Mouse (Mus musculus) G1E-ER4 (cell line): Measurements from ENCODE around the gene Mmp14. TPM values are rescaled to one million over a fixed set of nuclear protein-coding genes. Genes with fewer than 3 reads are reported as not detected.
A peak's percentile ranks its signal among the peaks of the same experiment; 100 is the strongest.

Experiments
- GATA1 ChIP-seq: IDR thresholded peaks from one replicate; pipeline ENCODE4 v1.8.0; 2012; ENCODE audit warnings: low read length, inconsistent platforms
- polyA plus RNA-seq: library from polyadenylated mRNA; stranded (reverse); fragments of >175 nt; gene quantifications from 2 replicates; pipeline ENCODE4 v1.2.3, GENCODE M21; 2012

The Mmp14 gene
- polyA plus RNA-seq, 1 experiment = 178 TPM

DNA sequence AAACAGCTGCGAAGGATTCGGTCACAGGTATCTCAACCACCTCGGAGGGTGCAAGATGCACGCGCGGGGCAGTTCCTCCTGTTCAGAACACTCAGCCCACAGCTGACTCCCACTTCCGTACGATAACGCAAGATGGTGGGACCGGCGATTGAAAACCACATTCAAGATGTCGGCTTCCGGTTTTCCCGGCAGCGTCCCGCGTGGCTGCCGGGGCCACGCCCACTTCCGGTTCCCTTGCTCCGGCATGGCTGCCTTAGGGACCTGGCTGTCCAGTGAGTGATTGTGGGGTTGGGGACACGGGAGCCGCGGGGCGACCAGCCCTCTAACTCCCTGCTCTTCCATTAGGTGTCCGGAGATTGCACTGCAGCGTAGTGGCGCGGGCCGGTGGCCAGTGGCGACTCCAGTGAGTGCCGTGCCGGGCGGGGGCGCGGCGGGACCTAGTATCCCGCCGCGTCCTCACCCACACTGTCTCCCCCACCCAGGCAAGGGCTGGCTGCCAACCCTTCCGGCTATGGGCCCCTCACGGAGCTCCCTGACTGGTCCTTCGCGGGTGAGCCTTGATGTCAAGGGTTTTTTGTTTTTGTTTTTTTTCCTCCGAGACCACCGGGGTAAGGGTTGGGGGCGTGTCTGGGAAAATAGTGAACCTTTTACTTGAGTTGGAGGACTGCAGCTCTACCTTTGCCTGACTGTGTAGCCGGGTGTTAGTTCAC is 4.6 kb upstream of the Mmp14 start, which contains the start of gene Mrpl52:
Gene Mrpl52, plus strand, starts transcription at position 221 of the 710 bp plus-strand sequence.
- peak; percentile 78 for TF ChIP-seq GATA1

GRCm38 (mm10) chr14:54427696-54428095 is 3.7 kb upstream of the Mmp14 start:
- no peak for TF ChIP-seq GATA1

DNA sequence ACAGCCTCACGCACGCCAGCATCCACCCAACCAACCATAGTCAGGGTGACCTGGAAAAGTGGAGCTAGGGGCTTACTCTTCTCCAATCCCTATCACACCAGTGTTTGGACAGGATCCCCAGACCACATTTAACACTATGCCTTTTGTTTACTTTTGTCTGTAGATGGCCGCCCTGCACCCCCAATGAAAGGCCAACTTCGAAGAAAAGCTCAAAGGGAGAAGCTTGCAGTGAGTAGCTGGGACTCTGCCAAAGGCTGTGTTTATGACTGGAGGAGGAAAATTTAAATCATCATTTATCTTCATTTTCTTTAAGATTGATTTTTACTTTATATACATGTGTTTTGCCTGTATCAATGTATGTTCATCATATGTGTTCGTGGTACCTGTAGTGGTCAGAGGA is 3.0 kb upstream of the Mmp14 start:
- no peak for TF ChIP-seq GATA1

GRCm38 (mm10) chr14:54429332-54430093 is 1.9 kb upstream of the Mmp14 start:
- no peak for TF ChIP-seq GATA1

GRCm38 (mm10) chr14:54430406-54431145 is 836 bp upstream of the Mmp14 start:
- no peak for TF ChIP-seq GATA1

DNA sequence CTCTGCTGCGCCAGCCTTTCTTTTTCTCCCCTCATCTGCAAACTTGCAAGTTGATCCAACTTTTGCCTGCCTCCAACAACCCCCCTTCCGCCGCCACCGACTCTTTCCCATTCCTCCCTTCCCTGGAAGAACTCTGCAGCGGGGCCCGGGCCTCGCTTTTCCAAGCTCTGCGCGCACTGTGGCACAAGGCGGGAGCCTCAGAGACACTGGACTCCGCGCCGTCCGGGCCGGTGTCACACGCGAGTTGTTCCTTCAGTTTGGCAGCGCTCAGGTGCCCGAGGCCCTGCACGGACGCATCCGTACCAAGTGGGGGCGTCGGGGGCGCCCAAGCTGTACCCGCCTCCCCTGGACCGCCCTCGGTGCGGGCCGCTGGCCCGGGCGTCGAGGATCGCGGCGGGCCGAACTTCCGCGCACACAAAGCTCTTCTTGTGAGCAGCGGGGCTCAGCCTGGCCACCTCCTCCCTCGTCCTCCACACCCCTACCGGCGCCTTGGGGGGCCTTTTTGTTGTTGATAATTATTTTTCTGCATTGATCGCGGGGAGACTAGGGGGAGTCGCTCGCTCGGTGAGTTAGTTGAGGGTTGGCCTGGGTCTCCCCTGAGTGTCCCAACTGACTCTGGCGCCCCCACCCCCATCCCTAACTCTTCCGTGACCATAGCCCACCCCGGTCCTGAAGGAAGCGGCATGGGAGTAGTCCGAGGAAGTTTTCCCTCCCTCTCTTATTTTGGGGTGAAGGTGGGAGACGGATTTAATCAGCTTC is 845 bp downstream of the Mmp14 start:
- TF ChIP-seq GATA1 = no peak

DNA sequence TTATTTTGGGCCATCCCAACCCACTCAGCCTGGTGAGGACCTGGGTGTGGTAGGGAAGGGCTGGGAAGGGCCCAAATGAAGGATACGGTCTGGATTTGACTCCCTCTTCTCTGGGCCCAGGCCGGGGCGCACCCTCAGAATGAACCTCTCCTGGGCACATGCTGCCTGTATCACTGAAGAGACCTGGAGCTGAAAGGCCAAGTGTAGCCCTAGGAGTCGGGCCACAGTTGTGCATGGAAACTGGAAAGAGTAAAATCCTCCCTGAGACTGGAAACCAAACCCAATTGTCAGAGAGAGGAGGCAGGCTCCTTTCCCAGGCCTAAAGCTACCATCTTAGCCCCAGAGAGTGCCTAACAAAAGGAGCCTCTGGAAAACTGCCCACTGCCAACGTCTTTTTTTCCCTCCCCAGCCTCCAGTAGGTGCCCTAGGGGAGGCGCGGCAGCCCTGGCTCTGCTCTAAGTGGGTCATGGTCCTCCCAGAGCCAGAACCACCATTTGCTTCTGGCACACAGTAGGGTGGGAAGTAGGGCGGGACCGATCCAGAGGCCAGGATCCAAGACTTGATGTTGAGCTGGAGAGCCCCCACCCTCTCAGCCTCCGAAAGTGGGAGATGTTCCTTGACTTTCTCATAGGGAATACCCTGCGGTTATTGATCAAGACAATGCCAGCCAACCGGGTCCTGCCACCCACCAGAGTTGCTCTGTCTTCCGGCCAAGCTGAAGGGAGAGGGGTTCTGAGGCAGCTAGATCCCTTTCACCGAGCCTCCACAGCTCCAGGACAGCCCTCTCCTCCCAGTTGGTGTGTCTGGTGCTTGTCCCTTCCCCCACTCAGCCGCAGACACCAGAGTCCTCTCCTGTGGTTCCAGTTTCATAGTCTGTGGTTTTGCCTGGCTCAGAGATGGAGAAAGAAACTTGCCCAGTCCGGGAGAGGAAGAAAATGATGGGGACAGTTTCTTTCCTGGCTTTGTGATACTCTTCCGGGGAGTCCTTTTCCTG is 1.7 kb downstream of the Mmp14 start:
- TF ChIP-seq GATA1 = no peak

- no peak for TF ChIP-seq GATA1
Measured at GRCm38 (mm10) chr14:54433941-54434531, 2.6 kb downstream of the Mmp14 start.

GRCm38 (mm10) chr14:54435194-54435918 is 3.9 kb downstream of the Mmp14 start:
- no peak for TF ChIP-seq GATA1

DNA sequence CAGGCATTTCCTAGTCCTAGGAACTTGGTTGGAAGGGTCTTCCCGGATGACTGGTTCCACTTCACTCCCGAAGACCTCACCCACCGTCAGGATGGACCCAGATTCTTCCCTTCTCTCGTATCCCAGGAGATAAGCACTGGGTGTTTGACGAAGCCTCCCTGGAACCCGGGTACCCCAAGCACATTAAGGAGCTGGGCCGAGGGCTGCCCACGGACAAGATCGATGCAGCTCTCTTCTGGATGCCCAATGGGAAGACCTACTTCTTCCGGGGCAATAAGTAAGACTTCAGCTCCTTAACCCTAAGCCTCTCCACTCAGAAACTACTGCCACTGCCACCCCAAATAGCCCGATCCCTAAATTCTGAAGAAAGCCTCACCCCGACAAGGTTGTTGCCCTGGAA is 7.7 kb downstream of the Mmp14 start:
- no peak for TF ChIP-seq GATA1

DNA sequence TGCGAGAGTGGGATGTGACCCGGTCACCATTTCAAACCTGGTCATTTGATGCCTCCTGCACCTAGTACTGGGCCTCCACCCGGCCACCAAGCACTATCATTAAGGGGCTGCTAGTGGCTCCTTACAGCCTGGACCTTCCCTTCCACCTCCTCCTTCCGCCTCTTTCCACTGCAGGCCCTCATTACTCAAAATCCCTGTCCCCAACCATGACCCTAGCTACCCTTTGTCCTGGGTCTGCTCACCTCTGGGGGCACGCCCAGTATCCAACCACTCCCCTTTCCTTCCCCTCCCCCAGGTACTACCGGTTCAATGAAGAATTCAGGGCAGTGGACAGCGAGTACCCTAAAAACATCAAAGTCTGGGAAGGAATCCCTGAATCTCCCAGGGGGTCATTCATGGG is 8.2 kb downstream of the Mmp14 start:
- TF ChIP-seq GATA1 = no peak

- no peak for TF ChIP-seq GATA1
Measured at GRCm38 (mm10) chr14:54440538-54440937, 9.1 kb downstream of the Mmp14 start.

DNA sequence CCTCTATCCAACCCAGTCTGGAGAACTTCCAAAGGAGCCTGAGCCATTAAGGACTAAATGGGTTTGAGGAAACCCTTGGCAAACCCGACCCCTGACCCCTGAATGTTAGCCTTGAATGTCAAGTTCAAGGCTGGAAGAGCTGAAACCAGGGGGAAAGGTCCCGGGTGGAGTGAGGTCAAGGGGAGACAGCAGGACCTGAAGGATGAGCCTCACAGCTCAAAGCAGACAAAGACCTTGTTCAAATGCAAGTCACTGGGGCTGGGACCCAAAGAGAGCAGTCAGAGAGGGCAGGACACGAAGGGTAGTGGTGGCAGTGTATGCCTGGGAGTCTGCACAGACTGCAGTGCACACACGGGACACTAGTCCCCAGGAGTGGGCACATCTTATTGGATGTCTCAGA is 10.0 kb downstream of the Mmp14 start:
- TF ChIP-seq GATA1 = no peak
